Mouse (Mus musculus) stomach, postnatal 0 days (tissue): ENCODE data around the gene Apoa2.

ENCODE experiments used
- CTCF ChIP-seq: IDR thresholded peaks from 2 replicates; pipeline ENCODE4 v1.5.1; 2016; ENCODE audit warnings: antibody characterized with exemption, low read depth, mild to moderate bottlenecking, moderate library complexity
- EP300 ChIP-seq: optimal IDR thresholded peaks from 2 replicates; pipeline ENCODE3; 2016; ENCODE audit warnings: antibody characterized with exemption

DNA sequence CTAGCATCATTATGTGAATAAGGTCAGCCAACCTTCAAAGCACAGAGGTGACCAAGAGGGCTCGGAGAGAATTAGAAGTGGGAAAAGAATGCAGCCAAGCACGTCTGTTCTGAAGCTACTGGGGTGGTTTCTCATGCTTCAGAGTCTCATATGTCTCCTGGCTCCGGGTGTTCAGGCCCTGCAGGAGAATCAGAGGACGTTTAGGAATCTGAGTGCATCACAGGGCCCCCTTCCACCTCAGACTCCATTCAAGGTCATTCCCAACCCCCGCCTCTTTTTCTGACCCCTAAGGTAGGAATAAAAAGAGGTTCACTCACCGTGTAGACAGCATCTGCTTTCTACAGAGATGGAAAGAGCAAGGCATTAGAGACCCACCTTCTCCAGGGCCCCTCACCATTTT, 4.9 kb downstream of the Apoa2 start:
- TF ChIP-seq EP300 (no peak), CTCF (no peak)
